Mouse (Mus musculus) 3T3-L1 (cell line): ENCODE data around the gene Vps11.
"Not testable (repeated sequence)": the region's sequence is repeated elsewhere in the genome, so short reads cannot be mapped to it uniquely, and the experiment has no call there.

Experiments used
- DNase-seq: peaks from one replicate; pipeline ENCODE4 v3.0.0-alpha.2; 2015; ENCODE audit warnings: low read depth, low spot score

The Vps11 gene

GRCm38 (mm10) chr9:44376141-44376540, 14.7 kb upstream of the Vps11 start:
- DNase-seq, result no peak

GRCm38 (mm10) chr9:44373386-44373785, 11.9 kb upstream of the Vps11 start:
- DNase-seq, result no peak

DNA sequence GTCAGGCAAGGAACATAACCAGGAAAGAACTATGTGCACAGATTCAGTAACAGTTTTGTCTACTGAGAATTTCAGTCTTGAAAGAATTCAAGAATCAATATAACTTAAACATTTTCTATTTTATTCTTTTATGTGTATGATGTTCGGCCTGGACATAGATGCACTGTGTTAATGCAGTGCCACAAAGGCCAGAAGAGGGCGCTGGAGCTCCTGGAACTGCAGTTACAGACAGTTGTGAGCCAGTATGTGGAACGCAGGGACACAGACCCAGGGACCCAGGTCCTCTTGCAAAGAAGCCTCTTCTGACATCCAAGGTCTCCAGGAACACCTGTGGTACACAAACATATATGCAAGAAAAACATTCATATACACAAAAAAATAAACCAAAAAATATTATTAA, 3.0 kb upstream of the Vps11 start:
- DNase-seq, result peak; percentile 44

GRCm38 (mm10) chr9:44361931-44362330, 461 bp upstream of the Vps11 start:
- DNase-seq, result not testable (repeated sequence)

DNA sequence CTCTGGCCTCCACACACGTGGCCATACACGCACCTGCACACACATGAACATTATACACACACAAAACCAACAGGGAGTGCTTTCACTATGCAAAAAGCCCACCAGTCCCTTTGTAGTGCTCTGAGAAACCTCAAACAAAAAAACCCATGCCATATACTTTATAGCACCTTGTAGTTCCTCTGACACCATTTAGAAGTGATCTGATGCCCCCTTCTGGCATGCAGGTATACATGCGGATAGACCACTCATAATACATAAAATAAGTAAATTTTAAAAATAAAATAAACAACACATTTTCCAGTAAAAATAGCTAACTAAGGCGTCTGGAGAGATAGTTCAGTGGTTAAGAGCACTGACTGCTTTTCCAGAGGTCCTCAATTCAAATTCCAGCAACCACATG, 4.3 kb downstream of the Vps11 start:
- peak; percentile 53 for DNase-seq

GRCm38 (mm10) chr9:44353142-44353541, 8.3 kb downstream of the Vps11 start:
- no peak for DNase-seq

DNA sequence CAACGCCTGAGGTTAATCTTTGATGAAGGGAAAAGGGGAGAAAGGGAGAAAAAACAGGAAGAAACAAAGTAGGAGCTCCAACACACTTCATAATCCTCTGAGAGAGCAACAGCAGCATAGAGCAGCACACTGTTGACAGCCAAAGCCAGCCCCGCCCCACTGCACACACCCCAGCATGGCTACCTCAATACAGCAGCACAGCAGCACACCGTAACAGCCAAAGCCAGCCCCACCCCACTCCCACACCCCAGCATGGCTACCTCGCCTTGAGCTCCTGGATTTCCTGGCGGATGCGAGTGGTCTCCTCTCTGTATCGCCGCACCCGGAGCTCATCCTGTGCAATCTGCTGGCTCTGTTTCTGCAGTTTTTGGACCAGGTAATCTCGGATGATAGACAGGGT, 9.1 kb downstream of the Vps11 start:
- DNase-seq, result no peak

DNA sequence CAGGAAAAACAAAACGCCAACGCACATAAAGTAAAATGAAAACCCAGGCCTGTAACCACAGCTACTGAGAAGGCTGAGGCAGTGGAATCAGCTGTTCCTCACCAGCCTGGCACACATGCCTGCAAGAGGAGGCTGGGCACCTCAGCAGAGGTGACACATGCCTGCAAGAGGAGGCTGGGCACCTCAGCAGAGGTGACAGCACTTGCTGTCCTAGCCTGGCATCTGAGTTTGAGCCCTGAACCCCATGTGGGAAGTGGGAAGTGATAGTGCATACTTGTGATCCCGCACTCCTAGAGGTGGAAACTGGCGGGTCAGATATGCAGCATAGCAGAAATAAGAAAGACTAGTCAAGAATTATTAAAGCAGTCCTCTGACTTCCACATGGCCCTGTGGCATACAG, 10.1 kb downstream of the Vps11 start:
- no peak for DNase-seq

GRCm38 (mm10) chr9:44348546-44348945, 12.9 kb downstream of the Vps11 start:
- no peak for DNase-seq

DNA sequence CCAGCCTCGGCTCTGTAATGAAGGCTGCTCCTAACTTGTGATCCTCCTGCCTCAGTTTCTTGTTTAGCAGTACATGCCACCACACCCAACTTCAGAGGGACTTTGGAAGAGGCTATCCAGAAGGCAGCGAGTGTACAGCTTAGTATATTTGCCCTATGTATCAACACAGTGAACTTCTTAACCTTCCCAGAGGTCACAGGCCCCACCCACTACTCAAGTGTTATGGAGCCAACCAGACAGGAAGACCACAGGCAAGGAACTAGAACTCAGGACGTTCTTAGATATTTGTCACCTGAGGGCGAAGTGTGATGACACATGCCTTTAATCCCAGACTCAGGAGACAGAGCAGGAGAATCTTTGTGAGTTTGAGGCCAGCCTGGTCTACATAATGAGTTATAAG, 13.8 kb downstream of the Vps11 start:
- no peak for DNase-seq

- DNase-seq, result no peak
Observed at GRCm38 (mm10) chr9:44347166-44347565, 14.3 kb downstream of the Vps11 start.

DNA sequence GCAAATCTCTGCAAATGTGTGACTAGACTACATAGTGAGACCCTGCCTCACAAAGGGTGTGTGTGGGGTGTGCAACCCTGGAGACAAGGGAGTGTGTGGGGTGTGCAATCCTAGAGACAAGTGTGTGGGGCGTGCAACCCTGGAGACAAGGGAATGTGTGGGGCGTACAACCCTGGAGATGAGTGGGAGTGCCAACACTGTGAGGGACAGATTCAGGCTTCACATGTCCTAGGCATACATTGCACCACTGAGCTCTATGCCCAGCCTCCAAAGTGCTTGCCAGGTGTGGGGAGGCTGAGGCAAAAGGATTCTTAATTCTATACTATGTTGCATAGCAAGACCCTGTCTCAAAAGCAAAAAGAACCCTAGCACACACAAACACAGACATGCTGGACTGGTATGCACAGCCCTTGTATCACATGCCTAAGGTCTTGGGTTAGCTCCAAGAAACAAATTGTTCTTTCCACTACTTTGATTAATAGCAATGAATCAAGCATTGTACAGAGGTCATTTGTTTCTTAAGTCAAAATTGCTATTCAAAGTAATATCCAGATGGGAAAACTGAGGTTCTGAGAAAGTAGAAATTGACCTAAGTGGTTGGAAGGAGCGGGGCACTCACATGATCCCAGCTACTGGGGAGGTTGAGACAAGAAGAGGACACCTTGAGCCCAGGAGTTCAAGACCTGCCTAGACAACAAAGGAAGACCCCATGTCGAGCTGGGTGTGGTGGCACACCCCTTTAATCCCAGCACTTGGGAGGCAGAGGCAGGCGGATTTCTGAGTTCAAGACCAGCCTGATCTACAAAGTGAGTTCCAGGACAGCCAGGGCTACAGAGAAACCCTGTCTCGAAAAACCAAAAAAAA, 15.7 kb downstream of the Vps11 start:
- DNase-seq, result no peak

DNA sequence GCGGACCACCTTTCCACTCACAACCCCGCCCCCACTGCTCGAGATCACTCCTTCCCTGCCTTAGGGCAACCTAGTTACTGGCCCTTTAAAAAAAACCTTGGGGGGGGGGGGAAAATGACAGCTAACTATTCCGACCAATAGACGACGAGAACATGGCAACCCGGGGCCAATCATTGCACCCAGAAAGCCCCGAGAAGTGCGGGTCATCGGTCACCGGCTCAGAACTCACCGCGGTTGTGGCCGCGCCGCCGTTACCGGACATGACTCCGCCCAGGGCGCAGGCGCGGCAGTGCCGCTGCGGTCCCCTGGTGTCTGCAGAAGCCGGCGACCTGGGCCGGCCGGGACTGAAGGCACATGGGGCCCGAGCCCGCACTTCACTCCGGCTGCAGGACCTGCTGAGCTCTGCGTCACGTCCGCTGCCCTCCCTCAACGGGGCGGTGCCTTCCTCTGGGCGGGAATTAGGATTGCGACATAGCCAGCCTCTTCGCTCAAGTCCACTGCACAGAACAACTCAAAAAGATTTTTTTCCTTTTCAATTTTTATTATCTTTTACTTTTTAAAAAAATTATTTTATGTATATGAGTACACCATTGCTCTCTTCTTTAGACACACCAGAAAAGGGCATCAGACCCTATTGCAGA, 17.6 kb downstream of the Vps11 start, which contains the start of gene Hmbs:
Gene Hmbs, minus strand, starts transcription at position 448 of the 641 bp plus-strand sequence.
- peak; percentile 92 for DNase-seq

DNA sequence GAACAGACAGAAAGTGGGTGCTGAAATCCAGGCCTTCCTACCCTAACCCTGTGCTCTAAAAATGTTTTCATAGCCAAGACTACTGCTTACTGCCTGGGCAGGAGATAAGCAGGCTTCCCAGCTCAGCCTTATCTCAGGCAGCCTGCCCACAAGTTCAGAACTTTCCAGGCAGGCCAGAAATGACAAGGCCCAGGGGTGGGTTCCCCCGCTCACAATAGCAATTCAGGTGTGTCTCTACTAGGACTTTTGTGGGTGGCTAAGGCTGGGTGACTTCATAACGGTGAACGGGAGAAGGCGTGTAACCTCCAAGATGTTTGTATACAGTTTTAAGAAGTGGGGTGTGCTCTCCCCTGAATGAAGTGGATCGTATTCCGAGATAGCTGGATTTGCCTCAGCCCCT, 18.2 kb downstream of the Vps11 start:
- DNase-seq, result peak; percentile 42

DNA sequence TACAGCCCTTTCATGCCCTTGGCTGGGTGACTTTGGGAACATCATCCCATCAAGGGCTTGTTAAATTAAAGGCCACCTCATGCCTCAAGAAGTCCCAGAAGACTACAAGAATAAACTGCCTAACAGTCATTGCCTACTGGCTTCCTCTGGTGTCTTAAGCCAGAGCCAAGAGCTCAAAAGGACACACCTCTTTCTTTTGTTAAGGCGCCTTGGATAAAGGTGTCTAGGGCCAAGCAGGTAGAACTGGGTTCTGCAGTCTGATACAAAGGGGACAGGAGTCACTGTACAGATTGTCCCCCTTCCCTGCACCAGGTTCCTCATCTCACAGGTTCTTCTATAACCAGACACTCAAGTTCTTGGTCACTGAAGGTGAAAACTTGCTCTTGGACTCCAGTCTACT, 18.9 kb downstream of the Vps11 start:
- DNase-seq, result no peak

GRCm38 (mm10) chr9:44342173-44342572, 19.3 kb downstream of the Vps11 start:
- DNase-seq, result no peak

- no peak for DNase-seq
Observed at GRCm38 (mm10) chr9:44341487-44341886, 20.0 kb downstream of the Vps11 start.

DNA sequence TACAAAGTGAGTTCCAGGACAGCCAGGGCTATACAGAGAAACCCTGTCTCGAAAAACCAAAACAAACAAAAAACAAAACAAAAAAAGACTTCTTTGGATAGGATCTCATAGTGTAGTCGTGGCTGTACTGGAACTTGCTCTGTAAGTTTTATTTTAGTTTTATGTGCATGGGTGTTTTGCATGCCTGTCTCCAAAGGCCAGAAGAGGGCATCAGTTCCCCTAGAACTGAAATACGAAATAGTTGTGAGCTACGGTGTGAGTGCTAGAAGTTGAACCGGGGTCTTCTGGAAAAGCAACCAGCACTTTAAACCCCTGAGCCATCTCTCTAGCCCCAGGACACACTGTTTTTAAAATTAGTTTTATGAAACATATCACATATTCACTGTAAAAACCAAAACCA, 22.9 kb downstream of the Vps11 start:
- DNase-seq, result no peak

GRCm38 (mm10) chr9:44337436-44338169, 23.9 kb downstream of the Vps11 start:
- DNase-seq, result peak; percentile 40

GRCm38 (mm10) chr9:44336964-44337363, 24.5 kb downstream of the Vps11 start:
- peak; percentile 58 for DNase-seq

- DNase-seq, result peak; percentile 49
Observed at GRCm38 (mm10) chr9:44336513-44336912, 25.0 kb downstream of the Vps11 start.

DNA sequence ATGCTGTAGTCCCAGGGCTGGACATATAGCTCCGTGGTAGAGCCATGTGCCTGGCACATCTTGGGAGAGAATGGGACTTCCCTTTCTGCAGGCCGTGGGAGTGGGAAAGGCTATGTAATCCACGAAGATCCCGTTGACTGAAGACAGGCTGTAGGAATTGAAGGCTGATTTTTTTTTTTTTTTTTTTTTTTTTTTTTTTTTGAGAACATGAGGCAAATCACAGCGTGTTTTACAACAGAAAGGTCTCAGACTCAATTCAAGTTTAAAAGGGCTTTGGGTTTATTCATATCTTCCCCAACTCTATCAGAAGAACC, 25.4 kb downstream of the Vps11 start:
- DNase-seq, result no peak
